Mouse (Mus musculus) cerebellum, adult 11-12 months (tissue): Measurements from ENCODE around the gene Ptpn18.

ENCODE experiments used
- DNase-seq: peaks from one replicate; pipeline ENCODE4 v3.0.0; 2022

Gene Ptpn18

GRCm38 (mm10) chr1:34459284-34460060 lies at the start of gene Ptpn18:
Ptpn18 (plus strand) TSS chr1:34459762.
- DNase-seq: peak; percentile 91

- DNase-seq: no peak
Observed at GRCm38 (mm10) chr1:34428466-34428865, 31.1 kb upstream of the Ptpn18 start.

GRCm38 (mm10) chr1:34429281-34429680 lies 30.3 kb upstream of the Ptpn18 start:
- no peak for DNase-seq

- no peak for DNase-seq
Observed at GRCm38 (mm10) chr1:34430981-34431380, 28.6 kb upstream of the Ptpn18 start.

GRCm38 (mm10) chr1:34431431-34431830 lies 28.1 kb upstream of the Ptpn18 start:
- no peak for DNase-seq

- DNase-seq: peak; percentile 62
Observed at GRCm38 (mm10) chr1:34432411-34432775, 27.2 kb upstream of the Ptpn18 start.

- DNase-seq: peak; percentile 46
Observed at GRCm38 (mm10) chr1:34432776-34433481, 26.6 kb upstream of the Ptpn18 start.

- peak; percentile 43 for DNase-seq
Observed at GRCm38 (mm10) chr1:34433891-34434521, 25.6 kb upstream of the Ptpn18 start.

- DNase-seq: peak; percentile 93
Observed at GRCm38 (mm10) chr1:34434660-34435160, 24.9 kb upstream of the Ptpn18 start.

GRCm38 (mm10) chr1:34435371-34436120 lies 24.0 kb upstream of the Ptpn18 start:
- peak; percentile 31 for DNase-seq

GRCm38 (mm10) chr1:34436374-34436773 lies 23.2 kb upstream of the Ptpn18 start:
- peak; percentile 12 for DNase-seq

GRCm38 (mm10) chr1:34437366-34437765 lies 22.2 kb upstream of the Ptpn18 start:
- DNase-seq: peak; percentile 48

GRCm38 (mm10) chr1:34438381-34439051 lies 21.0 kb upstream of the Ptpn18 start:
- DNase-seq: peak; percentile 46

- DNase-seq: peak; percentile 97
Observed at GRCm38 (mm10) chr1:34439215-34439960, 20.2 kb upstream of the Ptpn18 start, which contains the start of the genes Ccdc115 and Imp4. Ccdc115 (minus strand) TSS chr1:34439672. Imp4 (plus strand) TSS chr1:34439851.

- peak; percentile 55 for DNase-seq
Observed at GRCm38 (mm10) chr1:34439961-34440630, 19.5 kb upstream of the Ptpn18 start.

- no peak for DNase-seq
Observed at GRCm38 (mm10) chr1:34443124-34443523, 16.4 kb upstream of the Ptpn18 start.

- DNase-seq: no peak
Observed at GRCm38 (mm10) chr1:34458431-34458830, 1.1 kb upstream of the Ptpn18 start.

- DNase-seq: no peak
Observed at GRCm38 (mm10) chr1:34460061-34460441, 489 bp downstream of the Ptpn18 start.

- DNase-seq: peak; percentile 54
Observed at GRCm38 (mm10) chr1:34462766-34463165, 3.2 kb downstream of the Ptpn18 start.

GRCm38 (mm10) chr1:34464310-34464817 lies 4.8 kb downstream of the Ptpn18 start:
- no peak for DNase-seq
